Mouse (Mus musculus) skeletal muscle tissue, adult 2 months (tissue): Measurements from ENCODE around the gene Gprc5a.
A peak's percentile ranks its signal among the peaks of the same experiment; 100 is the strongest.

Experiments
- DNase-seq: peaks from one replicate; pipeline ENCODE4 v3.0.0-alpha.2; 2012; ENCODE audit warnings: low read depth, low spot score

Gene Gprc5a

DNA sequence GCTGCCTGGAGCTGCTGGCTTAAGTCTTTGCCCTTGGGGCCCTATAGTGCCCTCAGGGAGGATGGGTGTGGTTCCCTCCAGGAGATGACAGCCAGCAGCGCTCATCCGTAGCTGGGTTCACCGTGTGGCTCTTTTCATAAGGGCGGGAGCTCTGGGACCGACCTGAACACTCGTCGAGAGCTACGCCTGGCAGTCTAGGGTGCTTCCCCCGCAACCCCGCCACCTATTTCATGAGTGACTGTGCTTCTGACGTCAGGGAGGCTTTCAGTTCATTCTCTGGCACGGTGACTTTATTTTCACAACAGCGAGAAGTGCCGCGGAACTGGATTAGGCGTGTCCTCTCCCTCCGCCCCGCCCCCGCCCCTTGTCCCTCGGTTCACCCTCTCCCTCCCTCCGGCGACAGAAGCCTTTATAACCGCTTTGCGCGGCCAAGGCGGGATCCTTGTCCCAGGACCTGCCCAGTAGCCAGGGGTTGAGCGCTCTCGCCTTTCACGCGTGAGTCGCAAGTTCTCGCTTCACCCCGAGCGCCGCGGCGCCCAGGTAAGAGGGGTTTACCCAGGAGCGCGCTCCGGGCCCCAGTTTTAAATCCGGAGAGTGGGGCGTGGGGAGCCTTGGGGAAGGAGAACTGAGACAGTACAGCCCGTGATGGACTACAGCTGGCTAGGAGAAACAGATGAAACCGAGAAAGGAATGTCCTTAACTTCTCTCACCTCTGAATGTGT lies at the start of gene Gprc5a:
Gene Gprc5a (plus strand): TSS at position 416 of the 722 bp plus-strand sequence.
- DNase-seq = peak; percentile 29

DNA sequence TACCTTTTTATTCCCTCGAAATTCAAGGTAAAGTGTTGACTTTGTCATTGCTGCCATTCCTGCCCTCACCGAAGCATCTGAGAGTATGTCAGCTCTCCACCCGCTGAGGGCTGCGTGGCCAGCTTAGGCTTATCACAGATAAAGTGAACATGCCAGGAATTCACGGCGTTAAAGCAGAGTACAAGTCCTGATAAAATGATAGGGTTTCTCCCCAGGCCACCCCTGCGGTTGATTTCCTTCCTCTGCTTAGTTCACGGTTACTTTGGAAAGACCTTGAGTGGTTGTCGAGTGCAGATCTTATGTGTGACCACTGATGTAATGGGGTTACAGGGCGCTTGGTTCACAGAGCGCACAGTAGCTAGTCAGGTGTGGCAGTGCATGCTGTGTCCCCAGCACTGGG lies 48.2 kb upstream of the Gprc5a start:
- DNase-seq = no peak

DNA sequence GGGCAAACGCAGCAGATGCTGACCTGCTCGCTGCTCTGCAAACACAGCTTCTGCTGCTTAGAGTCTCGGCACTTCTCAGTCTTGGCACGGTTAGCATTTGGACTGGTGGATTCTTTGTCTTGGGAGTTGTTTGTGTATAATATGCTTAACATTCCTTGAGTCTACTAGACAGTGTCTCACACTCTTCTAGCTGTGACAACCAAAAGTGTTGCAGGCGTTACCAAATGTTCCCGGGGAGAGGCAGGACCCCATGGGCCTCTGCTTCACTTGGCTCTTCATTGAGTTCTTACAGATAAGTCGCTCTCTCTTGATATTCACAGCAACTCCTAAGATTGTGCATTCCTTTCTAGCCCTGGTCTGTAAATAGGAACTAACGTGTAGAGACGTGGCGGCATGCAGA lies 45.9 kb upstream of the Gprc5a start:
- DNase-seq = no peak

DNA sequence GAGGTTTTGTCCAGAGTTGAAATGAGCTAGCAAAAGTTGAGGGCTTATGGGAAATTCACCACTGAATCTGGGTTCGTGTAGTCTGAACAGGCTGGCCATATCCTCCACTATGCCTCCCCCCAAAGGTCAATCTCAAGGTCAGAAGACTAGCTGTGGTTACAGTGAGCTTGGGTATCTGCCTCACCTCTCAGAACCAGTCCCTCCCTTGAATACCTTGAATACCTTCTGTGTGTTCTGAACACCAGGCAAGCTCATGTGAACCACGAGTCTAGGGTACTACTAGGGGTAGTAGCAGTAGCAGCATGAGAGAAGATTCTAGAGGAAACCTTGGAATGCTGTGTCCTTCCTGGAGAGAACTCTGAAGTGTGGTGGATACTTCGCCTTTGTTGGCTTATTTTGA lies 43.8 kb upstream of the Gprc5a start:
- no peak for DNase-seq

DNA sequence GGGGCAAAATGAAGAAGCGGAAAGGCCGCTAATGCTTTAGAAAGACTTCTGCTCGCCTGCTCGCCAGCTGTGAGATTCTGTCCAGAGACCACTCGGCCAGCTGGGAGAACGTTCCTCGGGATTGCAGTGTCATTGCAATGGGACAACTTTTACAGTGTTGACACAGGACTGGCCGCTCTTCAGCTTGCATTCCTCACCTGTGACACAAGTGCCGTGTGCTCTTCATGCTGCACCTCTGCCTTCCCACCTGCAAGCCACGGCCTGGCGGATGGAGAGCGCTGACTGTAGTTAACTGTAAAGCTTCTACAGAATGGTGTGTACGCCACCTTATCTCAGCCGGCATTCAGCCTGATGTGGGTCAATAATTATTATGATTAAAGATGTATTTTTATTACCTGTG lies 42.1 kb upstream of the Gprc5a start:
- DNase-seq = no peak

DNA sequence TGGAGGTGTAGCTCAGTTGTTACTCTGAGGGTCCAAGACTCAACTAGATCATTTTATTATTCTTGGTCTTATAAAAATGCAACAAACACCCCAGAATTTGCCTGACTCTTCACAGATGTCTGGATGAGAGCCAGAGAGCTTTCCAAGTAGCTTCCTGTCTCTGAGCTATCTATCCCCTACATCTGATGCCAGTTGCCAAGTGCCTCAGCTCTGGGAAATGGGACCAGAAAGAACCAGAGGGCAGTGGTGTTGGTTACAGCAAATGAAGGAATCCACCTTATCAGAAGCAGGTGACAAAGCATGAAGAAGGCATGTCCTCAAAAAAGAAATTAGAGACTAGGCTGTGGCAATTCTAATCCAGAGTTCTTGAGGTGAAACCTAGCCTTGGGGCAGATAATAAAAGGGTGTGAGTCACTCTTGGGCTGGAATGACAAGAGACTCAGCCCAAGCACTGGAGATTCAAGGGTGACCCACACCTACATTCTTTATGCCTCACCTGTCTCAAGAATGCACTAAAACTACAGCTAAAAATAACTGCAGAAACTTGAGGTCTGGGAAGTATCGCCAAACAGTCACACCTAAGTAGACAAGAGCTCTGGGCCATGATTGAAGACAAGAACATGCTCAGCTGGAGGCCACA lies 40.5 kb upstream of the Gprc5a start:
- DNase-seq = no peak

DNA sequence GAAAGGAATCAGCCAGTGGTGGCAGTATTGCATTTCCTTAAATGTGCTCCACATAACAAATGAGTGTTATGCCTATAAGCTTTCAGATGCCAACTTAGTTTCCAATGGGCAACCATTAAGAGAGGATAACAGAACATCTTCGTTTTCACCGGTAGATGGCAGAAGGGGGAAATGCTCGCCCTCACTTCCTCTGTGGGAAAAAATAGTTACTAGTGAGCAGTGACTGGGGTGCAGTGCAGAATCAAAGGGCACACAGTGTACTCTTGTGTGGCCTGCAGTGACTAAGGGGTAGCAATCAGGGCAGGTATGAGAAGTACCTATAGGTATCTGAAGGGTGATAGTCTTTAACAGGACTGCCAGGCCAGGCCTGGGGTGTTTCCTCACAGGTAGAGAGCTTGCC lies 39.2 kb upstream of the Gprc5a start:
- no peak for DNase-seq

DNA sequence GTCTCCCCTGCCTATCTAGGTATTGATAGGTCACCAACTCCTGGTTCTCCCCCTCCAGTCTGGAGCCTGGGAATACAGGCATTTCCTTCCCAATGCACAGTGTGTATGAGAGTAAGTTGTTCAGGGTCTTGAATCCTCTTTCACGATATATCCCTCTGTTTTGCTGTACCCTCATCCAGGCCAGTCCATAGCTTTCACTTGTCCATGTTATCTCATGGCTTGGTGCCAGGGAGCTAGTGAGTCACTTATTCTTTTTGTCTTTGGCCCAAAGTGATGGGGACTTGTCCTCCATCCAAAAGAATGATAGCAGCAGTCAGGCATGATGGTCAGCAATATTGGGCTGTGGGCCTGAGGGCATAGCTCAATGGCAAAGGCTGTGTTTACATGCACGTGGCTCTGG lies 38.7 kb upstream of the Gprc5a start:
- no peak for DNase-seq

DNA sequence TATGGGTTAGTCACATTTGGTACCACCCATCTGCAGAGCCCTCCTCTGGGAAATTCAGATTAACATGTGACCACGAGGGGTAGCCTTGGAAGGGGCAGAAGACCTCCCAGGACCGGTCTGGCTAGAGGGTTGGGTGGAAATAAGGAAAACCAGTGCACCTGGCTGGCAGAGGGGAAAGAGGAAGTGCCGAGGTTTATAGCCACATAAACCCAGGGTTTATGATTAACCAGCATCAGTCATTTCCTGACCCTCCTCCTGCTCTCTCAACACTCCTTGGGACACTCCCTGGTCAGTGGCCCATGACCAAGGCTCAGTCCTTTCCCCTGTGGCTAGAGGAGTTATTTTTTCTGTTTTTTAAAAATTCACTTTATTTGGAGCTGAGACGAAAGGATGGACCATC lies 36.2 kb upstream of the Gprc5a start:
- no peak for DNase-seq

DNA sequence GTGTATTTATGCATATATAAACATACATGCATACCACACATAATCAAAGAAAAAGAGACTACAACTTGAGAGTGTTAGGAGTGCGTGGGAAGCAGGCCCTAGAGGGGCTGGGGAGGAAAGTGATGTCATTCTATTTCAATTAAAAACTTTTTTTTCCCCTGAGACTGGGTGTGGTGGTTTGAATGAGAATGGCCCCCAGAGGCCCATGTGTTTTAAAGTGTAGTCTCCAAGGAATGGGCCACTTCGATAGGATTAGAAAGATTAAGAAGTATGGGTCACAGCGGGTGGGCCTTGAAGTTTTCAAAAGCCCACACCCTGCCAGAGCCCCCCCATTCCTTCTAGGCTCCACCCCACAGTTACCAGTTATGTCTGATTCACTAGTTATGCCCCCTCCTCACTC lies 26.8 kb upstream of the Gprc5a start:
- no peak for DNase-seq

DNA sequence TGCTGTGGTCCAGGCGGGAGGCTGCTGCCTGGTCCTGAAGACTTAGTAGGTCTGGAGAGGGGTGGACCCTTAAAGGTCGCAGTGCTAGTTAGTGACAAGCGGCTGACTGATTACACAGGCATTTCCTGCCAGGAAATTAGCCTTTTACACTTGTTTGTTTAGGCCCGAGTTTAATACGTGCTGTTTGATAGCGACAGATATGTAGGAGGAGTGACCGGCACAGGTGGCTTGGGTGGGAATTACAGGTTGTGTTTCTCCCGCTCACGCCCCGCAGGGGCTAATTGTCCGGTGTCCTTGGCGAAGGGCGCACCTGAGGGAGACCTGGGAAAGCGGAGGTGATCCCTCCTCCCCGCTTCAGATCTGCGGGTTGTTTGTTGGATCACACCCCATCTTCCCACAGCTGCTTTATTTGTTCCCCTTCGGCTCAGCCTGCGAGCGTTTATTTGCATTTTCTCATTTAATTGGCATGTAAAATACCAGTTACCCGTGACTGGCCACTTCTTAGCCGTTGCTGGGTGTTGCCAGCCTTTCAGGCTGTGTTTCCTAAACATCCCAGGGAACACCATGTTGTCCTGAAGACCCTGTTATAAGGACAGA lies 25.1 kb upstream of the Gprc5a start:
- no peak for DNase-seq

DNA sequence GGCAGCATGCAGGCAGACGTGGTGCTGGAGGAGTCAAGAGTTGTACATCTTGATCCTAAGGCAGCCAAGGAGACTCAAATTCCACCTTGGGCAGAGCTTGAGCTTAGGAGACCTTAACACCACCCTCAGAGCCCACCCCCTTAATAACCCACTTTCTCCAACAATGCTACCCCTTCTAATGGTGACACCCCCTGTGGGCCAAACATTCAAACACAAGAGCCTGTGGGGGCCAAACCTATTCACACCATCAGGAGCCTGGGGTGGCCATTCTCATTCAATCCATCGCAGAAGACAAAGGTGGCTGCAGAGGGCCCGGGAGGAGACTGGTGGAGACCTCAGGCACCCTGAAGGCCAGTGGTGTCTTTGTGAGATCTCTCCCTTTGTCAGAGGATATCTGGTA lies 23.5 kb upstream of the Gprc5a start:
- no peak for DNase-seq

DNA sequence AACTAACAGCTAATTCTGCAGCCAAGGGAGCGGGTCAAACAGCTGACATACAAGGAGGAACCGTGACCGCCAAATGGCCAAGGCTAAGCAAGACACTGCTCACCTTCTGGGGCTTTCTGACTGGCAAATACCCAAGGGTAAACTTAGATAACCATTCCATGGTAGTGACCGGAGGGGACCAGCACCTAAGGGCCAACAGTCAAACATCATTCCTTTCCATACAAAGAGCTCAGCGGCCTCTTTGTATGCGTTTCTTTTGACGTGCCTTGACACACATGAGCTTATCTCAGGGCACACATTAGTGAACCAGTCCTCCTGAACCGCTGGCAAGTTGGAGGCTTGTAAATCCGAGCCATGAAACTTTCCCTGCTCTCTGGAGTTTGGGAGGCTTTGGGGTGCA lies 18.2 kb upstream of the Gprc5a start:
- no peak for DNase-seq

DNA sequence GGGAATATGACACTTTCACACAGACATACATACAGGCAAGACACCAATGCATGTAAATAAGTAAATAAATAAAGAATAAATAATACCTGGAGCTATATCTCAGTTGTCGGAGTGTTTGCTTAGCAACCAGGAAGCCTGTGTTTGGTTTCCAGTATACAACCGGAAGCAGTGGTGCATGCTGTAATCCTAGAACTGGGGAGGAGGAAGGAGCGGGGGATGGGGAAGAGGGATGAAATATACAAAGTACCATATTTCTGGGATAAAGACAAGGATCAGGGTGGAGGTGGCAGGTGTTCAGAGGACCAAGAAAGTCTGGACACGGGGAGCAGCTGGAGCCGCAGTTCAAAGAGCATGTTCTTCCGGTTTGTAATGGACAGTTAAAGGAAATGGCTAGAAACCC lies 16.9 kb upstream of the Gprc5a start:
- DNase-seq = no peak

DNA sequence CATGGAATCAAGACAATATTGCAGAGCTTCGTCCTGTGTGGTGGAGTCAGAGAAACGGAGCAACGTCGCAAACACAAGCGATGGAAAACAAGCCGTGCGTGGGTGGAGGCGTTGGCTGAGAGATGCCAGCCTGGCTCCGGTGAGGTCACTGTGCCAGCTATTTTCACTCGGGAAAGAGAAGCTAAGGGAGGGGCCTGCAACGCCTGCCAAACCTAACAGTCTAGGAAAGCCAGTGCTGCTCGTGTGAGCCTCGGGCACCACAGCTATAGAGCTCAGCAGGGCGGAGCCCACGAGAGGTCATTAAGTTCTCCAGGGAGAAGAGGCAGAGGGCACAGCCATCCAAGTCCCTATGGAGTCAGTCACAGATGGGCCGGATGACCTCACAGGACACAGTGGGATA lies 16.5 kb upstream of the Gprc5a start:
- DNase-seq = no peak

DNA sequence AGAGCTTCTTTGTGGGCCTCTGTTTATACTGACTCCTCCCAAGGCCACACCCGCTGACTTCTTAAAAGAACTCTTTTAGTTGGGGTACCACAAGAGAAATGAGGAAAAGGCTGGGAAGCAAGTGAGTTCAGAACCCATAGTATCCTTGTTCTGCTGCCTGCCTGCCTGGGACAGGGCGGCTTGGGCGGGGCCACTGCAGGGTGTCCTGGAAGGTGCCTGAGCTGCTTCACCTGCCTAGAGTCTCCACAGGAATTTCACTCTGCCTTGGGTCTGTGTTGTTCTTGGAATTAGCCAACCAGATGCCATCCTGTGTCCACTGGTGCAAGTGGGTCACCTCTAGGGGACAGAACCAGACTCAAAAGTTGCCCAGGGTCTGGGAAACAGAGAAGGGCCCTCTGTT lies 11.7 kb upstream of the Gprc5a start:
- DNase-seq = no peak

DNA sequence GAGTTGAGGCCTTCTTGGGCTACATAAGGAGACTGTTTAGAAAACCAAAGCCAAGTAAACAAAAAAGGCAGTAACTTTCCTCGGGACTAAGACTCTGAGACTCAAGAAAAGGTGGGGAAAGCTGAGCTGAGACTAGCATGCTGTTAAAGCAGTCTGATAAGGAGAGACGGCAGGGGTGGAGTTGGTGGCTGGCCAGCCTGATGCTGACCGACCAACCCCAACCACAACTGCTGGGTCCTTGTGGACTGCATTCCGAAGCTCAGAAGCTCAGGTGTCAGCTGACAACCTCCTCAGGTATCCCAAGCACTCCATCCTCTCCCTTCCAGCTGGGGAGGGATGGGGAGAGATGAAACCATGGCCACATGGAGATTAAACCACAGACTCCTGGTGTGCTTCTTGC lies 9.6 kb upstream of the Gprc5a start:
- DNase-seq = no peak

DNA sequence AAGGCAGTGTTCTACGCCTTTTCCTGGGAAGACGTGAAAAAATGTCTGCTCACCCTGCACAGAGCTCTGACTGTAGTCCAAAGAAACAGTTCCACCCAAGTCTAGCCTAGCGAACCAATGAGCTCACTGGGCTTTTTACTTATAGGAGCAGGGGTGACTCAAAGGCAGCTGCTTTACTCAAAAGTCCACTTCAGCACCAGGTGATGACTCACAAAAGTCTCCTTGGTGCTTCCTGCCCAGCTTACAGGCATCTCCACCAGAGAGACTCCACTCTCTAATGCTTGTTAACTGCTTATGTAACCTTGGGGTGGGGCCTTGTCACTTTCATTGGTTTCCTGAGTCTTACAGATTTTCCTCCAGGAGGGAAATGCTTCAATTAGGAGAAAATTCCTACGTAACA lies 4.7 kb upstream of the Gprc5a start:
- no peak for DNase-seq

DNA sequence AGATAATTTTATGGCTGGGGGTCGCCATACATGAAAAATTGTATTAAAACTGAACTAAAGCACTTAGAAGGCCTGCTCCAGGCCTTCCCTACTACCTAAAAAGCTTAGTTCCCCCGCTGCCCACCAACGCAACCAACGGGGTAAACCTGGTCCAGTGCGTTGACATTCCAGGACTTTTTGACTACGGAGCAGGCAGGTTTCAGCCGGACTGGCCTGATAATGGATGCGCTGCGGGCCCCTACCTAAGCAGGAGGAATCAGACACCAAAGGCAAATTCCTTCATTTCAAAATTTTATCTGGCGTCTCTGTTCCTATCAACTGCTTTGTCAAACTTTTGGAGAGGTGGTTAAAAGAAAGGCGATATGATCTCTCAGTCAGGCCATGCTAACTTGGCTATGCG lies 830 bp upstream of the Gprc5a start:
- no peak for DNase-seq

DNA sequence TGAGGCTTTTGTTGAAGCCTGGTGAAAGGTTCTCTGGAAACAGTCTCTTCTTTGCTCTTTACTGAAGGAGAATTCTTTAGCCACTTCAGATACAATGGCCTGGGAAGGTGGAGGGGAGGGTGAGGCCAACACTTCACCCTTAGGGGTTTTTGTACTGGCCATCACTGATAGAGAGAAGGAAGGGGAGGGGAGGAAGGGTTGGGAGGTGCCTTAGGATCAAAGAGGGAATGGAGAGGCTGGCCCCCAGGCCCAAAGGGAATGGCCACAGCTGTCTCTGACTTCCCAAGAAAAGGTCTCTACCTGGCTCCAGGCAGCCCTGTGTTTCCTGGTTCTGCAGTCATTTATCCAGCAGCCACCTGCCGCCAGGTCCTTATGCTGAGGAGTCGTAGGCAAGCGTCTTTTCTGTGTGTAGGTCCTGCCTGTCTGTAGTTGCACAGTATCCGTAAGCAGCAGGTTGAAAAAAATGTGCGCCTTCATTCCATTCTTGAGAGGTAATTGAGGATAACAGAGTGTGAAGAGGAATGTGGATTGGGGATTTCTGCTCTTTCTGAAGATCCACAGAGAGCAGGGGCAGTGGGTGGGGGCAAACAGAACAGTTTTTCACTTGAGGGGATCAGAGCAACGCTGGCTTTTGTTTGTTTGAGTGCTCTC lies 1.5 kb downstream of the Gprc5a start:
- DNase-seq = no peak

DNA sequence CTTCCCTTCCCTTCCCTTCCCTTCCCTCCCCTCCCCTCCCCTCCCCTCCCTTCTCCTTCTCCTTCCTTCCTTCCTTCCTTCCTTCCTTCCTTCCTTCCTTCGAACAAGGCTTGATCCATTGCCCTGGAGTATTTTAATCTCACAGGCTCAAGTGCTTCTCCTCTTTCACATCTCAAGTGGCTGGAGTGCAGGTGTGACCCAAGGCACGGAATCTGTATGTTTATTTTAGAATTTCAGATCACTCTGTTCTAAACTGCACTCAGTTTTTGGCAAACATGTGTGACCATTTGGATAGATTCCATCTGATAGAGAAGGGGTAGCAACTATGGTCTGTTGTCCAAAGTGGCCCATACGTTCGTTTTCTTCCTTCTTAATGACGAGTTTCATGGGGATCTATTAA lies 2.8 kb downstream of the Gprc5a start:
- DNase-seq = no peak

DNA sequence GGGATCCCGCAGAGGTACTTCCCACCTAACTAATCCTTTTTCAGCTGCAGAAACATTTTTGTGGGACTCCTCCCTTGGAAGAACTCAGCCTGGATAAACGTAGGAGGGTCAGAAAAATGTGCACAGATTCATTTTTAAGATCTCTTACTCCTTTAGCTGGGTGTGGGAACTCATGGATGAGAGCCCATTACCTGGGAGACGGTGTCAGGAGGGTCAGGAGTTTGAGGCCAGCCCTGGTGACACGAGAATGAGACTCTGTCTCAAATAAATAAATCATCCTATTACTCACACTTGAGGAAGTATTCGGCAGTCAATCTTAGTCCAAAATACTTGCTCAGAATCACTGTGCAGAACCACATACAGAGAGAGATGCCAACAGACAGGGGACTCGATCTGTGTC lies 4.4 kb downstream of the Gprc5a start:
- DNase-seq = no peak

DNA sequence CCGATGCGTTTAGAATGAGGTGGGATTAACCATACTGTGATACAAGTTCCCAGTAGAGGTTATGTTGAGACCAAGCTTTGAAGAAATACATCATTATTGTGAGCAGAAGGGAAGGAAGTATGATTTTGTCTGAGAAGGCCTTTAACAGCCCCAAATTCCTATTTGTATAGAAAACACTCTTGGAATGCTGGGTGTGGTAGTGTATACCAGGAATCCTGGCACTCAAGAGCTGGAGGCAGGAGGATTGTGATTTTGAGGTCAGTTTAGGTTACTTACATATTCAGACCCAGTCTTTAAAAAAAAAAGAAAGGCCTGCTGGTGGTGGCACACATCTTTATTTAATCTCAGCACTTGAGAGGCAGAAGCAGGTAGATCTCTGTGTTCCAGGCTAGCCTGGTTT lies 4.9 kb downstream of the Gprc5a start:
- no peak for DNase-seq
